Mouse (Mus musculus): Measurements from ENCODE around the gene Ugt2b38. TPM values are rescaled to one million over a fixed set of nuclear protein-coding genes. Genes with fewer than 3 reads are reported as not detected.
"Not testable (repeated sequence)": the region's sequence is repeated elsewhere in the genome, so short reads cannot be mapped to it uniquely, and the experiment has no call there.

Ugt2b38 gene
- polyA plus RNA-seq (2016; fragmentation: Nextera tagmentation; extraction: Ambion mirVana), result not detected in 2 replicates

DNA sequence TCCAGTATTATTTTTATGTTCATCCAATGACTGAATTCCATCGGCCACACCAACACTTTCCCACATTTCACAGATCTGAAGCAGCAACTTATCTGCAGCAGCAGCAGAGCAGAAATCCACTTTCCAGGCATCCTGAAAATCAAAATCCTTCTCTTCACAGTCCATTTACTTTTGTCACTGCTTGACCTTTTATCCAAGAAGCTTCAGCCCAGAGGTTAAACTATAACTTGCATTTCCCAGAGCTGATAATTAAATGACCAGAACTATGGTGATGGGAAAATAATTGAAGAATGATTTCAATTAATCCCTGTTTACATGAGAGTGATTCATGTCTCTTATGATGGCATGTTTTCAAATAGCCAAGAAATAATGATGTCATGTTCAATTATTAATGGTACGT, at the start of gene Ugt2b38:
Gene Ugt2b38 (minus strand): TSS at position 163 of the 400 bp plus-strand sequence.
- not testable (repeated sequence) for H3K27ac ChIP-seq (ENCODE audit: poor library complexity, severe bottlenecking); H3K4me3 ChIP-seq; H3K9ac ChIP-seq; H3K4me2 ChIP-seq; ATAC-seq (ENCODE audit: insufficient number of reproducible peaks, low FRiP score); H3K9me3 ChIP-seq (replicated peaks); H3K4me1 ChIP-seq (replicated peaks); H3K36me3 ChIP-seq; H3K27me3 ChIP-seq (replicated peaks)
- WGBS, result 90% methylated on average over 1 of the region's 2 CpGs

DNA sequence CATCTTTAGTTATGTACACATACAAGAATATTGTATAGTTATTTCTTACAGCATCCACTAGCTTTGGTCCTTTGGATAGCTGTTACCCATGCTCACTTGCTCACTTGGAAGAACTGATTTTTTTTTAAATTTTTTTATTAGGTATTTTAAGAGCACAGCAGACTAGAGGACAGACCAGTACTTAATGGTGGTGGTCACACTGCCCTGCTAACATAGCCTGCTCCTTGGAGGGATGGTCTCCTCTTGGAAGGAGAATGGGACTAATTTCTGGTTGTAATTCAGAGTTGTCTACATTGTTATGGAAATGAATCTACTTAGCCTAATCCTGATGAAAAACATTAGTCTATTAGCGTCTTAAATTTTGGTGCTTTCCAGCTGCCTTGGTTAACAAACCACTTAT, 34.8 kb upstream of the Ugt2b38 start:
- WGBS, result 34% methylated on average over 1 of the region's 1 CpGs
- H3K4me1 ChIP-seq (replicated peaks), result no peaks in the 10 kb centered on the region
- H3K27ac ChIP-seq (ENCODE audit: poor library complexity, severe bottlenecking), result no peak overlapping the region
- H3K9me3 ChIP-seq (replicated peaks), result no peaks in the 10 kb centered on the region
- H3K4me3 ChIP-seq, result no peak overlapping the region
- no peak overlapping the region for H3K9ac ChIP-seq
- no peaks in the 10 kb centered on the region for H3K27me3 ChIP-seq (replicated peaks)
- no peak overlapping the region for H3K4me2 ChIP-seq
- H3K36me3 ChIP-seq, result no peaks in the 10 kb centered on the region
- ATAC-seq (ENCODE audit: insufficient number of reproducible peaks, low FRiP score), result no peak

DNA sequence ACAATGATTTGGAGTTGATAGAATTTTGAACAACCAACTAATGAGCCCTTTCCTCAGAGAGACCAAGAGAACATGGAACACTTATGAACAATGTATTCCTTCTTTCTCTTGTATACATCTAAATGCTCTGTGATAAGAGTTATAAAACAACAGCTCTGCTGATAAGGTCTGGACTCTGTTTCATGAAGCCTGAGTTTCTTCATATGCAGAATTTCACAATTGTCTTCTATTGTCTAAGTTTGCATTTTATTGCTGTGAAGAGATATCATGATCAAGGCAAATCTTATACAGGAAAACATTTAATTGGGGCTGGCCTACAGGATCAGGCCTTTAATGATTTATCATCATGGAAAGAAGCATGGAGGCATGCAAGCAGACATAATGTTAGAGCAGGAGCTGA, 33.7 kb upstream of the Ugt2b38 start:
- Histone ChIP-seq H3K4me2 (no peak overlapping the region), H3K4me1 (replicated peaks) (no peaks in the 10 kb centered on the region), H3K27ac (ENCODE audit: poor library complexity, severe bottlenecking) (no peak overlapping the region), H3K27me3 (replicated peaks) (no peaks in the 10 kb centered on the region), H3K9me3 (replicated peaks) (no peaks in the 10 kb centered on the region), H3K9ac (no peak overlapping the region), H3K4me3 (no peak overlapping the region), H3K36me3 (no peaks in the 10 kb centered on the region)
- no peak for ATAC-seq (ENCODE audit: insufficient number of reproducible peaks, low FRiP score)

DNA sequence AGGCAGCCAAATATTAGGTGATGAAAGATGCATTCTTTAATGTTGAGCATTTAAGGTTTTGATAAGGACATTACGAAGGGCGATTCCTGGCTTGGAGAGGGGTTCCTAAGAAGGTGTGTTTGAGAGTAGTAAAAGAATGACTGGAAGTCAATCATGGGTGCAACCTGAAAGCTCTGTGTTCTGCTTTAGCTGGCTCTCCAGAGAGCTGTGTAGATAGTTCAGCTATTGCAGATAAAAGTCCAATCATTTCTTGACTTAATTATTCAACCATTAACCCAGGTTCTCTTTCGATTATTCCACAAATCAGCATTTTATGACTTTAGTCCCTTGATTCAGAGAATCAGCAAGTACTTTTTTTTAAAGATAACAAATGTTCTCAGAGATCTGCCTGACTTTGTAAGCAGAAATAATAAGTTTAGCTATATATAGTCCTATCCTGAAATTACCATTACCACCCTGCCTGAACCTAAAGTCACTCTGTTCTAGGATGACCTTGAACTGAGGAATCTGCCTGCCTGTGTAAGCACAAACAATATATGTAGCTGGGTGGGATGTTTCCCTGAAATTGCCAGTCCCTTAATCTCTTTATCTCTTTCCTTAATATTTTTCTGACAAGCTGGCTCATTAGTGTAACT, 32.3 kb upstream of the Ugt2b38 start:
- no peaks in the 10 kb centered on the region for H3K36me3 ChIP-seq
- H3K4me1 ChIP-seq (replicated peaks), result no peaks in the 10 kb centered on the region
- H3K9me3 ChIP-seq (replicated peaks), result no peaks in the 10 kb centered on the region
- WGBS, result 78% methylated on average over 3 of the region's 3 CpGs
- ATAC-seq (ENCODE audit: insufficient number of reproducible peaks, low FRiP score), result no peak
- H3K4me2 ChIP-seq, result no peak overlapping the region
- no peak overlapping the region for H3K4me3 ChIP-seq
- H3K27ac ChIP-seq (ENCODE audit: poor library complexity, severe bottlenecking), result no peak overlapping the region
- H3K27me3 ChIP-seq (replicated peaks), result no peaks in the 10 kb centered on the region
- H3K9ac ChIP-seq, result no peak overlapping the region

DNA sequence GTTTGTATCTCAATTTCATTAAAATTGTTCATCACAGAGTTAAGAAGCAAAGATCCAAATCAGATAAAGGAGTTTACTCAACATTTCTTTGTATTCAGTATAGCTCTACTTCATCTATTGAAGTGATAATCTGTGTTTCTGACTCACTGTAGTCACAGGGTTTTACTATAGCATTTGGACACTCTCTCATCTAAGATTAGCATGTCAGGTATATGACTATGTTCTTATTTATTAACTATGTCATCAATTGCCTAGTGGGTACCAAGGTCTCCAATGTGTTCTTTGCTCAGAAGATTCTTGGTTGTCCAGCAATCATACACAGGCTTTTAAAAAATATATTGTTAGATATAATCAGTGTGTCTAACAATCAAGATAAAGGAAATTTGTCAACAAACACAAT, 31.5 kb upstream of the Ugt2b38 start:
- Histone ChIP-seq H3K4me1 (replicated peaks) (no peaks in the 10 kb centered on the region), H3K4me2 (no peak overlapping the region), H3K27ac (ENCODE audit: poor library complexity, severe bottlenecking) (no peak overlapping the region), H3K27me3 (replicated peaks) (no peaks in the 10 kb centered on the region), H3K4me3 (no peak overlapping the region), H3K9ac (no peak overlapping the region), H3K9me3 (replicated peaks) (no peaks in the 10 kb centered on the region), H3K36me3 (no peaks in the 10 kb centered on the region)
- ATAC-seq (ENCODE audit: insufficient number of reproducible peaks, low FRiP score), result no peak

DNA sequence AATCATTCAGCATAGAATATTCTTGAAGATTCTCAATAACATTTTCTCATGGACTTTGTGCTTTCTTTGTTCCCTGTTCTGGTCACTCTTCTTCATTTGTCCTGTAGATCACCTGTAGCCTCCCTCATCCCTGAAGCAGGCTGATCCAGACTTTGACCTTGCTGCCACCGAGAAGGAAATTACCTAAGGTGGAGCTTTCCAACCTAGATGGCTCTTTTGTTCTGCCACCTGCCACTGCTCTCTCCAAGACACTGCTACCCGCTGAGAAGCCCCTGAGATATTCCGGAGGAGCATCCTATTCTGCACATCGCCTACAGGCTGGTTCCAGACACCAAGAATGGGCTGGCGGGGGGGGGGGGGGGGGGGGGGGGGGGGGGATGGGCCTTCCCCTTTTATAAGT, 28.5 kb upstream of the Ugt2b38 start:
- not testable (repeated sequence) for ATAC-seq (ENCODE audit: insufficient number of reproducible peaks, low FRiP score); H3K36me3 ChIP-seq
- WGBS, result 79% methylated on average over 4 of the region's 5 CpGs

DNA sequence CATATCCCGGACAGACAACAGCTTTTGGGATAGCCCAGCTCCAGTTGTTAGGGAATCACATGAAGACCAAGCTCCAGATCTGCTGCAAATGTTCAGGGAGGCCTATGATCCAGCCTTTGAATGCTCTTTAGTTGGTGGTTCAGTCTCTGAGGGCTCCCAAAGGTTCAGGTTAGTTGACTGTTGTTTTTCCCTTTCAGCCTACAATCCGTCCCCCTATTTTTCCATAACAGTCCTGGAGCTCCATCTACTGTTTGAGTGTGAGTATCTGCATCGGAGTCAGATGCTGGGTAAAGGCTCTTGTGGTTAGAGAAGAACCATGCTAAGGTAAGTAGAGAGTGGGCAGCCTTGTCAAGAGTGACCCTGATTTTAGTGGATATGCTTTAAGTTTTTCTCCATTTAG, 12.3 kb upstream of the Ugt2b38 start:
- Histone ChIP-seq H3K4me3 (no peak overlapping the region), H3K9ac (no peak overlapping the region), H3K4me2 (no peak overlapping the region), H3K36me3 (no peaks in the 10 kb centered on the region), H3K9me3 (replicated peaks) (no peaks in the 10 kb centered on the region), H3K27ac (ENCODE audit: poor library complexity, severe bottlenecking) (no peak overlapping the region), H3K27me3 (replicated peaks) (no peaks in the 10 kb centered on the region), H3K4me1 (replicated peaks) (no peaks in the 10 kb centered on the region)
- ATAC-seq (ENCODE audit: insufficient number of reproducible peaks, low FRiP score), result no peak
- 44% methylated on average over 3 of the region's 3 CpGs for WGBS

More for the DNA sequence above, 28.5 kb upstream of the Ugt2b38 start:
- not testable (repeated sequence) for H3K4me3 ChIP-seq; H3K9ac ChIP-seq; H3K27me3 ChIP-seq (replicated peaks); H3K27ac ChIP-seq (ENCODE audit: poor library complexity, severe bottlenecking); H3K4me1 ChIP-seq (replicated peaks); H3K9me3 ChIP-seq (replicated peaks); H3K4me2 ChIP-seq

DNA sequence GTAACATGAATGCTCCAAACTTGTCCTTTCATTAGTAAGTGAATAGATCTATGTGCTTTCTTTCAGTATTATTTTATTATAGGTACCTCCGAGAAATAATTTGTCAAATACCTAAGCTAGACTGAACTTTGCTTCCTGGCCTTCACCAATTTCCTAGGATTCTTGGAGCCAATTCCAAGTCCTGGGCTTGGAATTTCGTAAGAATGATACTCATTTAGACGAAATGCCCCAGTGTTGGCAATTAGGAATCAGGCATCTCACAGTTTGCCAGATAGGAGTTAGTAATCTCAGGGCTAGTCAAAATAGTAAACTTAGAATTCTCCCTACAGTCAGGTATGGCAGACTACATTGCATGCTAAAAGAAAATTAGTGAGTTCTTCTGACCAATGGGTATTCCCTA, 1.7 kb upstream of the Ugt2b38 start:
- Histone ChIP-seq H3K4me3 (no peak overlapping the region), H3K27ac (ENCODE audit: poor library complexity, severe bottlenecking) (no peak overlapping the region), H3K27me3 (replicated peaks) (no peaks in the 10 kb centered on the region), H3K9ac (no peak overlapping the region), H3K9me3 (replicated peaks) (no peaks in the 10 kb centered on the region), H3K36me3 (no peaks in the 10 kb centered on the region), H3K4me2 (no peak overlapping the region), H3K4me1 (replicated peaks) (no peaks in the 10 kb centered on the region)
- ATAC-seq (ENCODE audit: insufficient number of reproducible peaks, low FRiP score), result no peak
- 72% methylated on average over 3 of the region's 3 CpGs for WGBS

DNA sequence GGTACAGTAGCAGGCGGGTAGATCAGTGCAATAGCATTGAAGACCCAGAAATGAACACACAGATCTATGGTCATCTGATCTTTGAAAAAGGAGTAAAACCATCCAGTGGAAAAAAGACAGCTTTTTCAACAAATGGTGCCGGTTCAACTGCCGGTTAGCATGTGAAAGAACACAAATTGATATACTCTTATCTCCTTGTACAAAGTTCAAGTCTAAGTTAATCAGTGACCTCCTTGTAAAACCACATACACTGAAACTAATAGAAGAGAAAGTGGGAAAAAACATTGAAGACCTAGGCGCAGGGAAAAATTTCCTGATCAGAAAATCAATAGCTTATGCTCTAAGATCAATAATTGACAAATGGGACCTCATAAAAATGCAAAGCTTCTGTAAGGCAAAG, 27.0 kb downstream of the Ugt2b38 start:
- no peak for ATAC-seq (ENCODE audit: insufficient number of reproducible peaks, low FRiP score)
- no peak overlapping the region for H3K4me3 ChIP-seq
- no peak overlapping the region for H3K4me2 ChIP-seq
- WGBS, result 81% methylated on average over 4 of the region's 4 CpGs
- no peak overlapping the region for H3K27ac ChIP-seq (ENCODE audit: poor library complexity, severe bottlenecking)
- H3K4me1 ChIP-seq (replicated peaks), result no peaks in the 10 kb centered on the region
- no peaks in the 10 kb centered on the region for H3K27me3 ChIP-seq (replicated peaks)
- no peak overlapping the region for H3K9ac ChIP-seq
- no peaks in the 10 kb centered on the region for H3K9me3 ChIP-seq (replicated peaks)
- H3K36me3 ChIP-seq, result no peaks in the 10 kb centered on the region

DNA sequence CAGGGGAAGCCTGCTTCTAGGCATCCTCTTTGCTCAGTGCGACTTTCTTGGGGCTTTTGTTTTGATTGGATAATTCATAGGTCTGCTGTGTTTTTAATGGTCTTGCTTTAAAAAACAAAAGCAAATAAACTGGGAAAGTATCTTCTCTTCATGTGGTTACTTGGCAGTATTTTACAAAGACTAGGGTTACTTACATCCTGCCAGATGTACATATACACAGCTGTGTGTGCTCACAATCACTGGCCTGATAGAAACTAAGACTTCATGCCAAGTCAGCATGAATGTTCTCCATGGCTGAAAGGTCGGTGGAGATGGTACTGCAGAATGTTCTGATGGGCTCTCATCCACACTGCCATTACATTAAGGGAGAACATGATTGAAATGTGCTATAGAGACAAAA, 33.2 kb downstream of the Ugt2b38 start:
- H3K27ac ChIP-seq (ENCODE audit: poor library complexity, severe bottlenecking), result no peak overlapping the region
- no peaks in the 10 kb centered on the region for H3K9me3 ChIP-seq (replicated peaks)
- no peak overlapping the region for H3K4me3 ChIP-seq
- H3K36me3 ChIP-seq, result no peaks in the 10 kb centered on the region
- 70% methylated on average over 2 of the region's 2 CpGs for WGBS
- no peak for ATAC-seq (ENCODE audit: insufficient number of reproducible peaks, low FRiP score)
- no peak overlapping the region for H3K4me2 ChIP-seq
- H3K4me1 ChIP-seq (replicated peaks), result no peaks in the 10 kb centered on the region
- no peaks in the 10 kb centered on the region for H3K27me3 ChIP-seq (replicated peaks)
- H3K9ac ChIP-seq, result no peak overlapping the region

DNA sequence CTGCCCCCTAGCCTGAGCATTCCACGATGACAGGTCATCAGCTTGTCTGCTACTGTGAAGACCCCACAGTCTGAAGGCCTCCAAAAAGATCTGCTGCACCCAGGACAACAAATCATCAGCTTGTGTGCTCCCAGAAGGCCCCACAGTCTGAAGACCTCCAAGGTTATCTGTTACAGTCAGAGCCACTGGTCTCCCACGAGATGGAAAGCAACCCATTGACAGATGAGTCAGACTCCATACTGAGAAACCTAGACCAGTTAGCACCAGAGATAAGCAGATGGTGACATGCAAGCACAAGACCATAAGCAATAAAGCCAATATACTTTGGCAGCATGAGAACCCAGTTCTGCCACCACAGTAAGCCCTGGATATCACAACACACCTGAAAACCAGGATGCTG, 43.8 kb downstream of the Ugt2b38 start:
- Histone ChIP-seq H3K4me3 (no peak overlapping the region), H3K36me3 (no peaks in the 10 kb centered on the region), H3K9me3 (replicated peaks) (no peaks in the 10 kb centered on the region), H3K9ac (no peak overlapping the region), H3K4me1 (replicated peaks) (no peaks in the 10 kb centered on the region), H3K27ac (ENCODE audit: poor library complexity, severe bottlenecking) (no peak overlapping the region), H3K4me2 (no peak overlapping the region), H3K27me3 (replicated peaks) (no peaks in the 10 kb centered on the region)
- 45% methylated on average over 2 of the region's 2 CpGs for WGBS
- no peak for ATAC-seq (ENCODE audit: insufficient number of reproducible peaks, low FRiP score)

DNA sequence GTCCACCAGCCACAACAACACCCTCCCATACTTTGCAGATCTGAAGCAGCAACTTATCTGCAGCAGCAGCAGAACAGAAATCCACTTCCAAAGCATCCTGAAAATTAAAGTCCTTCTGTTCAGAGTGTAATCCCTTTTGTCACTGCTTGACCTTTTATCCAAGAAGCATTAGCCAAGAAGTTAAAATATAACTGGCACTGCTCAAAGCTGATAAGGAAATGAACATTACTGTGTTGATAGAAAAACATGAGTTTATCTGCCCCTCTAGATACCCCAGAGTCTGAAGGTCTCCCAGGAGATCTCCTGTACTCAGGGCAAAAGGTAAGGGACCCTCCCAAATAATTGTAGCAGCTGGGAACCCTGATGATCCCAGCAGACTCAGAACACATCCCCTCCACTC, 44.2 kb downstream of the Ugt2b38 start:
- H3K4me3 ChIP-seq, result no peak overlapping the region
- H3K9ac ChIP-seq, result no peak overlapping the region
- H3K27me3 ChIP-seq (replicated peaks), result no peaks in the 10 kb centered on the region
- no peak overlapping the region for H3K27ac ChIP-seq (ENCODE audit: poor library complexity, severe bottlenecking)
- no peaks in the 10 kb centered on the region for H3K4me1 ChIP-seq (replicated peaks)
- H3K36me3 ChIP-seq, result no peaks in the 10 kb centered on the region
- no peak for ATAC-seq (ENCODE audit: insufficient number of reproducible peaks, low FRiP score)
- H3K9me3 ChIP-seq (replicated peaks), result no peaks in the 10 kb centered on the region
- no peak overlapping the region for H3K4me2 ChIP-seq
